Mouse (Mus musculus): ENCODE results near the gene Gbf1. TPM values are rescaled to one million over a fixed set of nuclear protein-coding genes. Genes with fewer than 3 reads are reported as not detected.
"Not testable (repeated sequence)": the region's sequence is repeated elsewhere in the genome, so short reads cannot be mapped to it uniquely, and the experiment has no call there.

Gene Gbf1
- polyA plus RNA-seq, 1 experiment: 142 TPM

DNA sequence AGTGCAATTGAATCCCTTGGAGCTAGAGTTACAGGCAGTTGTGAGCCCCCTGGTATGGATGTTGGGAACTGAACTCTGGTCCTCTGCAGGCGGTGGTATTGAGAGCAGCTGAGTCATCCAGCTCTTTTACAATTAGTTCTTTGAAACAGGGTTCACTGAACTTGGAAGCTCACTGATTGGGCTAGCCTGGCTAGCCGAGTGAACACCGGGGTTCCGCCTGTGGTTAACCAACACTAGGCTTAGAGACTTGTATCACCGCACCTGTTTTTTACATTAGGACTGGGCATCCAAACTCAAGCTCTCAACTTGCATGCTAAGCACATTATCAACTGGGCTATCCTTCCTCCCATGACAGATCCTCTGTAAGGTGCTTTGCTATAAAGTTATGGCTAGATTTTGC, 46.6 kb downstream of the Gbf1 start:
- no peaks in the 10 kb centered on the region for H3K4me1 ChIP-seq (ENCODE audit: control insufficient read depth, insufficient read depth, low read length)
- H3K36me3 ChIP-seq (ENCODE audit: control insufficient read depth, insufficient read depth, low read length): no peaks in the 10 kb centered on the region
- H3K4me3 ChIP-seq (ENCODE audit: control insufficient read depth, low read depth, low read length): no peak overlapping the region
- H3K27me3 ChIP-seq (ENCODE audit: control insufficient read depth, insufficient read depth, low read length): no peaks in the 10 kb centered on the region
- no peak overlapping the region for H3K27ac ChIP-seq (ENCODE audit: control insufficient read depth, insufficient read depth, low read depth, low read length)
- TF ChIP-seq POLR2A (IDR thresholded peaks at IDR 0.05; ENCODE audit: control insufficient read depth, low read depth, low read length): no peak
- TF ChIP-seq CTCF (IDR thresholded peaks at IDR 0.05; ENCODE audit: control insufficient read depth, insufficient read depth, insufficient replicate concordance, low read depth, low read length): no peak

DNA sequence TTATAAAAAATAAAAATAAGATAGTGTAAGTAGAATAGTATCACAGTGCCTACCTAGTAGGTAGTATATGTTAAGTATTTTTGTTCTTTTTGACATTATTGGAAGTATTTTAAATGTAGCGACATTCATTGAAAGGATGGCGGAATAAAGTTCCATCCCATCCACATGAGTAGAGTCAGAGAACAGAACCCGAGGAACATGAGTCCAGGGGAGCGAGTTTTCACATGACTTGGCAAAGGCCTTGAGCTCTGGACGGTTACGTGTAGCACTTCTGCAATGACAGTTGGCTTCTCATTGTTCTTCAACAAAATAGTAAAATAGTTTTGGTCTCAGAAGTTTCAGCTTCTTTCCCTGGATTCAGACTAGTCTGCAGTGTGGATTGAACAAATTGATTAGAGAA, 51.9 kb downstream of the Gbf1 start:
- no peak overlapping the region for H3K27ac ChIP-seq (ENCODE audit: control insufficient read depth, insufficient read depth, low read depth, low read length)
- no peaks in the 10 kb centered on the region for H3K36me3 ChIP-seq (ENCODE audit: control insufficient read depth, insufficient read depth, low read length)
- TF ChIP-seq CTCF (IDR thresholded peaks at IDR 0.05; ENCODE audit: control insufficient read depth, insufficient read depth, insufficient replicate concordance, low read depth, low read length) (no peak), POLR2A (IDR thresholded peaks at IDR 0.05; ENCODE audit: control insufficient read depth, low read depth, low read length) (no peak)
- H3K27me3 ChIP-seq (ENCODE audit: control insufficient read depth, insufficient read depth, low read length): no peaks in the 10 kb centered on the region
- H3K4me3 ChIP-seq (ENCODE audit: control insufficient read depth, low read depth, low read length): no peak overlapping the region
- H3K4me1 ChIP-seq (ENCODE audit: control insufficient read depth, insufficient read depth, low read length): no peaks in the 10 kb centered on the region

DNA sequence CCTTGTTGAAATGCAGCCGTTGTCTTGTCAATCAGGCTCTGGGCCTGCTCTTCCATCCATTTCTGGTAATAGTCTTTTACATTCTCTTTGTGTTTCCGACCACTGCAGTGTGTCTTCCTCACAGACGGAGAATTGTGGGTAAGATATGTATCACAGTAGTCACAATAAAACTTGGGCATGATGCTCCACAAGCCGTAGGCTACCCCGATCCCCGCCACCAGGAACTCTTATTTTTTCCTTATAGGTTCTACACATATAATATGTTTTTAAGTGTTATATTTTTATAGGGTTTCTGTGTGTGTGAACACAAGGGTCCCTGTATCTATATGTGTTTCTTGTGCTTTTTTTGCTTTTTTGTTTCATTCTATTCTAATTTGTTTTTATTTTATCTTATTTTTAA, 53.4 kb downstream of the Gbf1 start:
- H3K4me1 ChIP-seq (ENCODE audit: control insufficient read depth, insufficient read depth, low read length): no peaks in the 10 kb centered on the region
- H3K27me3 ChIP-seq (ENCODE audit: control insufficient read depth, insufficient read depth, low read length): no peaks in the 10 kb centered on the region
- H3K36me3 ChIP-seq (ENCODE audit: control insufficient read depth, insufficient read depth, low read length): no peaks in the 10 kb centered on the region
- no peak overlapping the region for H3K27ac ChIP-seq (ENCODE audit: control insufficient read depth, insufficient read depth, low read depth, low read length)
- no peak for TF ChIP-seq POLR2A (IDR thresholded peaks at IDR 0.05; ENCODE audit: control insufficient read depth, low read depth, low read length)
- no peak for TF ChIP-seq CTCF (IDR thresholded peaks at IDR 0.05; ENCODE audit: control insufficient read depth, insufficient read depth, insufficient replicate concordance, low read depth, low read length)
- H3K4me3 ChIP-seq (ENCODE audit: control insufficient read depth, low read depth, low read length): no peak overlapping the region

DNA sequence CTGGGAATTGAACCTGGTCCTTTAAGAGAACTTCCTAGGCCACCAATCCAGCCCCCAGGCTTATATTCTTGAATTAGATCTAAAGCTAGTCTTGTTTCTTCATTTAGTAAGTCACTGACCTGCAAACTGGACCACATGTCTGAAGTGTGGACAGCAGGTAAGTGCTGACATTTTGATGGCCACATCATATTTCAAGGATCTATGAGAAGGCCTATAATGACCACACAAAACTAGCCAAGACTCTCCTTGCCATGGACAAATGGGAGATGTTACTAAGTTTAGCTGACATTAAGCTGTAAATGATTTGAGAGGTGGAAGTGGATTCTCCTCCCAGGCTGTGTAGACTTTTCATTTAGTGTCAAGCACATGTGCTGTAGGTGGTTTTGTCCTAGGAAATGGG, 58.6 kb downstream of the Gbf1 start:
- H3K4me3 ChIP-seq (ENCODE audit: control insufficient read depth, low read depth, low read length): no peak overlapping the region
- H3K36me3 ChIP-seq (ENCODE audit: control insufficient read depth, insufficient read depth, low read length): no peaks in the 10 kb centered on the region
- no peak overlapping the region for H3K27ac ChIP-seq (ENCODE audit: control insufficient read depth, insufficient read depth, low read depth, low read length)
- no peaks in the 10 kb centered on the region; the same call in 1 of the 2 replicates for H3K4me1 ChIP-seq (ENCODE audit: control insufficient read depth, insufficient read depth, low read length)
- H3K27me3 ChIP-seq (ENCODE audit: control insufficient read depth, insufficient read depth, low read length): no peaks in the 10 kb centered on the region
- TF ChIP-seq POLR2A (IDR thresholded peaks at IDR 0.05; ENCODE audit: control insufficient read depth, low read depth, low read length): no peak
- TF ChIP-seq CTCF (IDR thresholded peaks at IDR 0.05; ENCODE audit: control insufficient read depth, insufficient read depth, insufficient replicate concordance, low read depth, low read length): no peak

DNA sequence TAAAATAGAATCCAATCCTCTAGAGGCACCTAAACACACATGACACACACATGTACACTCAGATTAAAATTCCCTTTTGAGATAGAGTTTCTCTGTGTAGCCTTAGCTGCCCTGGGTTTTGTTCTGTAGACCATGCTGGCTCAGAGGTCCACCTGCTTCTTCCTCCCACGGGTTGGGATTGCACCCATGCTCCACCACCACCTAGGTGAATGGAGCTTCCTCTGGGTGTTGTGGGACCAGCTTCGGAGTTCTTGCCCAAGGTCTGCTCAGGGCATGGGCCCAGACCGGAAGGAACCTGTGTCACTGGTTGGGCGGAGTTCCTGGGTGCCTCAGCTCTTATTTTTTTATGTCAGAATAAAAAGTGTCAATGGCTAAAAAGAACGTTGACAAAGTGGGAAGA, 62.2 kb downstream of the Gbf1 start:
- Histone ChIP-seq H3K27me3 (ENCODE audit: control insufficient read depth, insufficient read depth, low read length) (no peaks in the 10 kb centered on the region), H3K4me3 (ENCODE audit: control insufficient read depth, low read depth, low read length) (no peak overlapping the region), H3K27ac (ENCODE audit: control insufficient read depth, insufficient read depth, low read depth, low read length) (no peak overlapping the region), H3K4me1 (ENCODE audit: control insufficient read depth, insufficient read depth, low read length) (no peaks in the 10 kb centered on the region; the same call in 1 of the 2 replicates), H3K36me3 (ENCODE audit: control insufficient read depth, insufficient read depth, low read length) (no peaks in the 10 kb centered on the region)
- no peak for TF ChIP-seq CTCF (IDR thresholded peaks at IDR 0.05; ENCODE audit: control insufficient read depth, insufficient read depth, insufficient replicate concordance, low read depth, low read length)
- TF ChIP-seq POLR2A (IDR thresholded peaks at IDR 0.05; ENCODE audit: control insufficient read depth, low read depth, low read length): no peak

DNA sequence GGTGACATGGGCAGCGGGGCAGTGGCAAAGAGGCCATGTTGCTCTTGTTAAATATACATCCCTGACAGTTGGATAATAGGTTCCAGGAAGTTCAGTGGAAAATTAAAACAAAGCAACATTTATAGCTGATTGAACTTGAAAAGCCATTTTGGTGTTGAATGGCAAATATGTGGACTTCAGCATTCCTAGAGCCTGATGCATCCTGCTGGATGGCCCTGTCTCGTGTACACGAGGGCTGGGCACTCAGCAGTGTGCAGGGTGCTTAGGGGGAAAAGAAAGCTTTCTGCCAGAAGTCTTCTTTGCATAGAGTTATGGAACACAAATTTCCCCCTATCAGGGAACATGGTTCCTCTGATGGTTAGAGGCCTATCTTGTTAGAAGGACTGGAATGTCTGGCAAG, 63.1 kb downstream of the Gbf1 start:
- no peaks in the 10 kb centered on the region for H3K27me3 ChIP-seq (ENCODE audit: control insufficient read depth, insufficient read depth, low read length)
- H3K36me3 ChIP-seq (ENCODE audit: control insufficient read depth, insufficient read depth, low read length): no peaks in the 10 kb centered on the region
- H3K27ac ChIP-seq (ENCODE audit: control insufficient read depth, insufficient read depth, low read depth, low read length): no peak overlapping the region
- TF ChIP-seq CTCF (IDR thresholded peaks at IDR 0.05; ENCODE audit: control insufficient read depth, insufficient read depth, insufficient replicate concordance, low read depth, low read length): no peak
- TF ChIP-seq POLR2A (IDR thresholded peaks at IDR 0.05; ENCODE audit: control insufficient read depth, low read depth, low read length): no peak
- no peaks in the 10 kb centered on the region; the same call in 1 of the 2 replicates for H3K4me1 ChIP-seq (ENCODE audit: control insufficient read depth, insufficient read depth, low read length)
- H3K4me3 ChIP-seq (ENCODE audit: control insufficient read depth, low read depth, low read length): no peak overlapping the region

DNA sequence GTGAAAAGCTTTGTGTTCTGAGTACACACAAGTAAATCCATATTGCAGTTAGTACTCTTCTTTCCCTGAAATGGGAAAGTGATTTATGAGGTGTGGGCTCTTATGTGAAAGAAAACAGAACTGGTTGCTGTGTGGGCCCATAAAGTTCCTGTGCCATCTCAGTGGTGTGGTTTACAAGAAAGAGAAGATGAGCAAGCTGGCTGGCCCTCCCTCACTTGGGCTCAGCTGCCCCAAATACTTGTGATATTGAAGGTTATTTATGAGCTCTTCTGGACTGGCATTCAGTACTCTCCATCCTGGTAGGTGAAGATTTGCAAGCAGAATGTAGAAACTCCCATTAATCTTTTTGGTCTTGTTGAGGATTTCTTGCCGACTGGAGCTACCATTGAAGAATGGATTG, 64.4 kb downstream of the Gbf1 start:
- no peaks in the 10 kb centered on the region; the same call in 1 of the 2 replicates for H3K4me1 ChIP-seq (ENCODE audit: control insufficient read depth, insufficient read depth, low read length)
- TF ChIP-seq CTCF (IDR thresholded peaks at IDR 0.05; ENCODE audit: control insufficient read depth, insufficient read depth, insufficient replicate concordance, low read depth, low read length): no peak
- TF ChIP-seq POLR2A (IDR thresholded peaks at IDR 0.05; ENCODE audit: control insufficient read depth, low read depth, low read length): no peak
- H3K27ac ChIP-seq (ENCODE audit: control insufficient read depth, insufficient read depth, low read depth, low read length): no peak overlapping the region
- H3K36me3 ChIP-seq (ENCODE audit: control insufficient read depth, insufficient read depth, low read length): no peaks in the 10 kb centered on the region
- no peak overlapping the region for H3K4me3 ChIP-seq (ENCODE audit: control insufficient read depth, low read depth, low read length)
- H3K27me3 ChIP-seq (ENCODE audit: control insufficient read depth, insufficient read depth, low read length): no peaks in the 10 kb centered on the region

DNA sequence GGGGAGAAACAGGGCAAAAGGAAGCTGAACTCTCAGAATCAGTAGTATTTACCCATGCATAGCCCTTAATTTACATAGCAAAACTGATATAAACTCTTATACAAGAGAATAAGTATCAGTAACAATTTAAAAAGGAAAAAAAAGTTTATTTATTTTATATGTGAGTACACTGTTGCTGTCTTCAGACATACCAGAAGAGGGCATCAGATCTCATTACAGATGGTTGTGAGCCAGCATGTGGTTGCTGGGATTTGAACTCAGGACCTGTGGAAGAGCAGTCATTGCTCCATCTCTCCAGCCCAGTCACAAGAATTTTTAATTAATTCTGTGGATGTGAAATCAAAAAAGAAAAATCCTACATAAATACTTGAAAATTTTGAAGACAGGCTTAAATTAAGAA, 65.0 kb downstream of the Gbf1 start:
- not testable (repeated sequence) for H3K27ac ChIP-seq (ENCODE audit: control insufficient read depth, insufficient read depth, low read depth, low read length); H3K4me1 ChIP-seq (ENCODE audit: control insufficient read depth, insufficient read depth, low read length); H3K4me3 ChIP-seq (ENCODE audit: control insufficient read depth, low read depth, low read length); H3K36me3 ChIP-seq (ENCODE audit: control insufficient read depth, insufficient read depth, low read length); H3K27me3 ChIP-seq (ENCODE audit: control insufficient read depth, insufficient read depth, low read length)

Measured in testis, adult 2 months (tissue).